Mouse (Mus musculus): ENCODE measurements around the gene Cyp17a1. TPM values are rescaled to one million over a fixed set of nuclear protein-coding genes. Genes with fewer than 3 reads are reported as not detected.

Gene Cyp17a1
- total and polyA plus RNA-seq, 2 experiments from 2014 or later = not detected

GRCm38 (mm10) chr19:46644793-46645602 lies 28.0 kb downstream of the Cyp17a1 start:
- 26% methylated on average over 12 of the region's 12 CpGs for WGBS
- Histone ChIP-seq H3K4me2 (ENCODE audit: low read depth, low read length) (no peak overlapping the region), H3K36me3 (ENCODE audit: insufficient read depth, low read length) (no peaks in the 10 kb centered on the region; the same call in 1 of the 2 replicates), H3K9me3 (ENCODE audit: low read length) (no peaks in the 10 kb centered on the region), H3K27me3 (ENCODE audit: insufficient read depth, low read length) (no peaks in the 10 kb centered on the region), H3K9ac (replicated peaks; ENCODE audit: low read length) (no peak overlapping the region; the same call in 1 of the 2 replicates), H3K4me3 (ENCODE audit: low read length) (no peak overlapping the region), H3K27ac (peak overlapping the region; percentile 63), H3K4me1 (ENCODE audit: insufficient read depth, low read length) (peaks cover 36% of the 10 kb centered on the region)
- peak; percentile 50 for ATAC-seq
- TF ChIP-seq CTCF (IDR thresholded peaks at IDR 0.05; ENCODE audit: low read depth) = no peak
- peak; percentile 71 for DNase-seq (ENCODE audit: low spot score)

DNA sequence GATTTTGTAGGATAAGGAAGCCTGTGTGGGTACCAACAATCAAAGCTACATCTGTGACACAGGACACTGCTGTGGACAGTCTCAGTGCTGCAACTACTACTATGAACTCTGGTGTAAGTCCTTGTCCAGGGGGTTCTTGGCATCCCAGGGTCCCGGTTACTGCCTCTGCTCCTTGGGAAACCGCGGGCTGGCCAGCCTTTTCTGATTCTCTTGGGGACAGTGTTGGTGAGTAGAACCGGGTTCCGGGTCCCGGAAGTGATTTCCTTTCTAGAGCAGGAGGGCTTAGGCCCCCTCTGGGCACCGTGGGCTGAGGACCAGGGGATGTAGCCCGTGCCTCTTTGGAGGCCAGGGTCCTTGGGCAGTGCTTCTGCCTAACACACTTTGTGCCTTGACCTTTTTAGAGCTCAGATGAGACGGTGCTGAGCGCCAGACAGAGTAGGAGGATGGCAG lies 28.6 kb downstream of the Cyp17a1 start:
- 67% methylated on average over 10 of the region's 10 CpGs for WGBS
- Histone ChIP-seq H3K4me1 (ENCODE audit: insufficient read depth, low read length) (peaks cover 36% of the 10 kb centered on the region), H3K27ac (peak overlapping the region; percentile 63; the same call in 1 of the 2 replicates)

GRCm38 (mm10) chr19:46643236-46643635 lies 29.7 kb downstream of the Cyp17a1 start:
- Histone ChIP-seq H3K4me2 (ENCODE audit: low read depth, low read length) (no peak overlapping the region), H3K4me3 (ENCODE audit: low read length) (no peak overlapping the region), H3K9me3 (ENCODE audit: low read length) (no peaks in the 10 kb centered on the region), H3K27ac (peak overlapping the region; percentile 41; the same call in 1 of the 2 replicates), H3K36me3 (ENCODE audit: insufficient read depth, low read length) (no peaks in the 10 kb centered on the region; the same call in 1 of the 2 replicates), H3K4me1 (ENCODE audit: insufficient read depth, low read length) (peaks cover 36% of the 10 kb centered on the region), H3K27me3 (ENCODE audit: insufficient read depth, low read length) (no peaks in the 10 kb centered on the region), H3K9ac (replicated peaks; ENCODE audit: low read length) (no peak overlapping the region)
- no peak for ATAC-seq
- TF ChIP-seq CTCF (IDR thresholded peaks at IDR 0.05; ENCODE audit: low read depth) = no peak
- no peak for DNase-seq (ENCODE audit: low spot score)
- 48% methylated on average over 5 of the region's 5 CpGs for WGBS

More for the DNA sequence above, 28.6 kb downstream of the Cyp17a1 start:
- DNase-seq (ENCODE audit: low spot score) (no peak), ATAC-seq (0 out of 2 replicates have a peak, but pooled peaks have one; percentile 33)
- Histone ChIP-seq H3K4me2 (ENCODE audit: low read depth, low read length) (no peak overlapping the region), H3K9me3 (ENCODE audit: low read length) (no peaks in the 10 kb centered on the region), H3K36me3 (ENCODE audit: insufficient read depth, low read length) (no peaks in the 10 kb centered on the region; the same call in 1 of the 2 replicates), H3K9ac (replicated peaks; ENCODE audit: low read length) (no peak overlapping the region; the same call in 1 of the 2 replicates), H3K27me3 (ENCODE audit: insufficient read depth, low read length) (no peaks in the 10 kb centered on the region), H3K4me3 (ENCODE audit: low read length) (no peak overlapping the region)
- TF ChIP-seq CTCF (IDR thresholded peaks at IDR 0.05; ENCODE audit: low read depth) = no peak

DNA sequence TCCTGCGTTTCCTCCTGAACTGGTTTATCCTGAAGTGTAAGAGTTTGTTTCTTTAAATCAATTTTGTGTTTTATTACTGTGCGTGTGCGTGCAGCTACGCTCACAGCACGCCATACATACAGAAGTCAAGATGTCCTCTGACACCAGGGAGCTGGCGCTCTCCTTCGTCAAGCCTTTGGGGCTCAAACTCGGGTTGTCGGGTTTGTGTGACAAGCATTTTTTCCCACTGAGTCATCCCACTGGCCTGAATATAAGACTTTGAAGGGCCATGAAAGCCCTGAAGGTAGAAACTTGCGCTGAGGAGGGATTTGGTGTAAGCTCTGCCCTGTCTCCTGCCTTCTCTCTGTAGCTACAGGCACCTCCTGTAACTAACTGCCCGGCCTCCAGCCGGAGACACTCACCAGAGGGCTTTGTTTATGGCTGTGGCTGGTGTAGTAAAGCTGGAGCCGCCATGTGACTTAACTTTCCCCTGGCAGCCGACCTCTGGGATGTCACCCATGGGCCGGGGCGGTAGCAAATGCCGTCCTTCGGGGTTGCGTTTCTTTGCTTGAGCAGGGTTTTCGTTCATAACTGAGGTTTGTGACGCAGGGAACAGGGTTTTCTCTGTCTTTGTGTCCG lies 30.7 kb downstream of the Cyp17a1 start:
- DNase-seq (ENCODE audit: low spot score) (no peak), ATAC-seq (no peak)
- no peak for TF ChIP-seq CTCF (IDR thresholded peaks at IDR 0.05; ENCODE audit: low read depth)
- Histone ChIP-seq H3K9me3 (ENCODE audit: low read length) (no peaks in the 10 kb centered on the region), H3K4me2 (ENCODE audit: low read depth, low read length) (no peak overlapping the region), H3K9ac (replicated peaks; ENCODE audit: low read length) (no peak overlapping the region), H3K27ac (peak overlapping the region; percentile 74), H3K27me3 (ENCODE audit: insufficient read depth, low read length) (no peaks in the 10 kb centered on the region), H3K36me3 (ENCODE audit: insufficient read depth, low read length) (no peaks in the 10 kb centered on the region; the same call in 1 of the 2 replicates), H3K4me3 (ENCODE audit: low read length) (no peak overlapping the region), H3K4me1 (ENCODE audit: insufficient read depth, low read length) (peaks cover 36% of the 10 kb centered on the region)
- 60% methylated on average over 22 of the region's 22 CpGs for WGBS

DNA sequence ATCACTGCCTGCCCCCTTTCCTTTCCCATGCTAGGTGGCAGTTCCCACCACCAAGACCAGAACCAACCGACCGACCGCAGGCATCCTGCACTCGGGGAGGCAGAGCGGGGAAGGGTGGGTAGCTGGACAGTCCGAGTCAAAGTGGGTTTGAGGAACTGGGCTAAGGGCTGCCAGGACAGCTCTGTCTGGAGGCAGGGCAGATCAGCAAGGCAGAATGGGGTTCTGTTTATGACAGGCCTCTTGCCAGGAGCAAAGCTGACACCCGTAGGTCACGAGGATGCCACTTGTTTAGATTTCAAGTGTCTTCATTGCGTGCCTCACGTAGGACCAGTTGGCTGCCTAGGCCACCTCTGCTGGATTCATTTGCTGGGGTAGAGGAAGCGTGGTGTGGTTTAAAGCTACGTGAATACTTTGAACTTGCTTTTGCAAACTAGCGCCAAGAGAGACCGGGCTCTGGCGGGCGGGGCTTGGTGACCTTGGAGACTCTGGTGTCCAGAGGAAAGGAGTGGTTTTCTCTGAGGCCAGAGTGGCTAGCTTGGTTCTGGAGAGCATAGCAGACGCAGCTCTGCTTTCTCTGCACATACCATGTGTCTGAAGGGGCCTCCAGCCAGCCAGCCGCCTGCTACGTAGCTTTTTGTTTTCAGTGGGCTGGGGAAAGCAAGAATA lies 31.4 kb downstream of the Cyp17a1 start:
- H3K9me3 ChIP-seq (ENCODE audit: low read length) = no peaks in the 10 kb centered on the region
- no peak for TF ChIP-seq CTCF (IDR thresholded peaks at IDR 0.05; ENCODE audit: low read depth)
- H3K4me3 ChIP-seq (ENCODE audit: low read length) = no peak overlapping the region
- H3K4me1 ChIP-seq (ENCODE audit: insufficient read depth, low read length) = peaks cover 33% of the 10 kb centered on the region
- WGBS = 46% methylated on average over 19 of the region's 19 CpGs
- H3K27me3 ChIP-seq (ENCODE audit: insufficient read depth, low read length) = no peaks in the 10 kb centered on the region
- DNase-seq (ENCODE audit: low spot score) (peak; percentile 53), ATAC-seq (peak; percentile 69)
- H3K36me3 ChIP-seq (ENCODE audit: insufficient read depth, low read length) = no peaks in the 10 kb centered on the region; the same call in 1 of the 2 replicates
- no peak overlapping the region for H3K9ac ChIP-seq (replicated peaks; ENCODE audit: low read length)
- peak overlapping the region; percentile 74 for H3K27ac ChIP-seq
- 0 out of 2 replicates have a peak overlapping the region, but pooled peaks have one; percentile 4 for H3K4me2 ChIP-seq (ENCODE audit: low read depth, low read length)

- H3K27ac ChIP-seq = peak overlapping the region; percentile 74; the same call in 1 of the 2 replicates
- H3K27me3 ChIP-seq (ENCODE audit: insufficient read depth, low read length) = no peaks in the 10 kb centered on the region
- TF ChIP-seq CTCF (IDR thresholded peaks at IDR 0.05; ENCODE audit: low read depth) = no peak
- H3K36me3 ChIP-seq (ENCODE audit: insufficient read depth, low read length) = no peaks in the 10 kb centered on the region; the same call in 1 of the 2 replicates
- 87% methylated on average over 8 of the region's 8 CpGs for WGBS
- ATAC-seq = no peak
- DNase-seq (ENCODE audit: low spot score) = no peak
- no peaks in the 10 kb centered on the region for H3K9me3 ChIP-seq (ENCODE audit: low read length)
- peaks cover 33% of the 10 kb centered on the region for H3K4me1 ChIP-seq (ENCODE audit: insufficient read depth, low read length)
- H3K4me2 ChIP-seq (ENCODE audit: low read depth, low read length) = no peak overlapping the region
- H3K4me3 ChIP-seq (ENCODE audit: low read length) = no peak overlapping the region
- H3K9ac ChIP-seq (replicated peaks; ENCODE audit: low read length) = no peak overlapping the region
Measured at GRCm38 (mm10) chr19:46640780-46641179, 32.2 kb downstream of the Cyp17a1 start.
